Mouse (Mus musculus) Patski (cell line): ENCODE measurements around the gene Prss32. TPM values are rescaled to one million over a fixed set of nuclear protein-coding genes. Genes with fewer than 3 reads are reported as not detected.

ENCODE experiments used
- ATAC-seq: fragments of 100-300 bp; one replicate; pipeline ENCODE4 v1.8.0; 2021
- CTCF ChIA-PET: fragments of 350-600 bp; sonication (Branson Sonifier 250); formaldehyde crosslinking; loops from one replicate; lab custom pipeline; 2022; ENCODE audit warnings: inconsistent platforms; lab: Charles Lee
- POLR2A ChIA-PET: fragments of 350-600 bp; sonication (Branson Sonifier 250); formaldehyde crosslinking; loops from one replicate; lab custom pipeline; 2022; ENCODE audit warnings: antibody characterized with exemption, inconsistent platforms; lab: Charles Lee
- DNase-seq: peaks from one replicate; pipeline ENCODE4 v3.0.0-alpha.2; 2011; ENCODE audit warnings: low read depth, low spot score
- H3K27me3 ChIP-seq: fragments of 371-371 bp; one replicate; pipeline ENCODE4 v1.5.1; 2021
- CTCF ChIP-seq: fragments of 100-300 bp; IDR thresholded peaks from one replicate; pipeline ENCODE4 v1.5.1; 2021
- in situ Hi-C: fragments of 300-500 bp; cut with MboI; formaldehyde crosslinking; loops from 3 replicates; pipeline ENCODE4 v1.11.1; 2018; ENCODE audit warnings: low pct_unique_long_range_greater_than_20kb, mixed read lengths
- polyA plus RNA-seq: library from polyadenylated mRNA; unstranded; gene quantifications from one replicate; pipeline ENCODE4 v1.2.3, GENCODE M21; 2021

Gene Prss32
- polyA plus RNA-seq = 0.45 TPM

DNA sequence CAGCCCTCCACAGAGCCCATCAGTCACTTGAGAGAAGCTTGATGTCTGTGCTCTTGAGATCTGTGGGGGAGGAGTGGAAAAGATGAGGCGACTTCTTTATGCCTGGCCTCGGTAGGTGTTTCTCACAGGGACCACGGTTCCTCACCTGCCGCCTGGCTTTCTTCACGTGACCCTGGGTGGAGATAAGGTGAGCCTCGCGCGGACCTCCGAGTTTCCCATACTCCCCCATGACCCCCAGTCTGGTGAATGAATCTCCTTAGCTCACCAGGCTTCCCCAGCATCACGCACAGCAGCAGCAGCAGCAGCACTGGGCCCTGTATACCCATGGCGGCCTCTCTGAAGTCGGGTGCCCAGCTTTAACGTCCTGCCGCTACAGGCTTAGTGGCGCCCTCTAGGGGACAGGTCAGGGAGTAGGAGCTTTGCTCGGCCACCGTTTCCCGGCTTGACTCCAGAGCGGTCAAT is at the start of gene Prss32, which contains the start of gene Prss41:
TSS of gene Prss32 (plus strand) at position 44 of the 462 bp plus-strand sequence.
TSS of gene Prss41 (minus strand) at position 361 of the 462 bp plus-strand sequence.
- peak; percentile 67 for TF ChIP-seq CTCF
- ATAC-seq (no peak), DNase-seq (no peak)
- ChIA-PET CTCF (interaction anchor here (0.9 to 2.9 kb wide), 13 partner anchors 10 to 138 kb away, joined by 3 to 23 read pairs (median 4); partner anchors contain the start of gene Elob), POLR2A (no interaction called here)
- in situ Hi-C loops = no loop called here
- H3K27me3 ChIP-seq = no peaks in the 10 kb centered on the region

DNA sequence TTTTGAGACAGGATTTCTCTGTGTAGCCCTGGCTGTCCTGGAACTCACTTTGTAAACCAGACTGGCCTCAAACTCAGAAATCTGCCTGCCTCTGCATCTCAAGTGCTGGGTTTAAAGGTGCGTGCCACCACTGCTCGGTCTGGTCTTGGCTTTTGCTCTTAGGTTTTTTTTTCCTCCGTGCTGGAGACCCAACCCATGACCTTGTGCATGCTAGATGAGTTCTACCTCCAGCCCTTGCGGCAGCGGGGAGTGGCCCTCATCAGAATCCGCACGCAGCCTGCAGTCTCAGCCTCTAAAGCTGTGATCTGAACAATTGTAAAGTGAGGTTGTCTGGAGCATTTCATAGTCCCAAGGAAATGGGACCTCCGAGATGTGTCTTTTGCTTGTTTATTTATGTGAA is 48.3 kb upstream of the Prss32 start:
- H3K27me3 ChIP-seq = no peaks in the 10 kb centered on the region
- no peak for DNase-seq
- ChIA-PET POLR2A (no interaction called here), CTCF (no interaction called here)
- in situ Hi-C loops = no loop called here
- no peak for ATAC-seq
- no peak for TF ChIP-seq CTCF

DNA sequence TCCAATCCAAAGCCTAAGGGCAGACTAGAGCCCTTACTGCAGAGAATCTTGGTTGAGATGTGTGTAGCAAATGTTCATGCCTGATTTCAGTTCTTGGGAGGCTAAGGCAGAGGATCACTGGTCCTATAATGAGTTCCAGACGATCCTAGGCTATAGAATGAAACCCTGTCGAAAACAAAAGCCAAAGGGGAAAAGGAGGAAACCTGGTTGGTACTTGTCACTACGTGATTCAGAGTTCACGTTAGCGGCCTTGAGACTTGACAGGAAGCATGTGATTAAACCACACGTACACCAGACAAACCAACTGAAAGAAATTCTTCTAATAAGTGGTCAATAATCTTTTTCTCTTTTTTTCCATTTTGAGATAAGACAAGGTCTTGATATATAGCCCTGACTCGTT is 46.3 kb upstream of the Prss32 start:
- no peak for TF ChIP-seq CTCF
- CTCF ChIA-PET = no interaction called here
- in situ Hi-C loops = no loop called here
- POLR2A ChIA-PET = no interaction called here
- ATAC-seq = no peak
- no peaks in the 10 kb centered on the region for H3K27me3 ChIP-seq
- DNase-seq = no peak

DNA sequence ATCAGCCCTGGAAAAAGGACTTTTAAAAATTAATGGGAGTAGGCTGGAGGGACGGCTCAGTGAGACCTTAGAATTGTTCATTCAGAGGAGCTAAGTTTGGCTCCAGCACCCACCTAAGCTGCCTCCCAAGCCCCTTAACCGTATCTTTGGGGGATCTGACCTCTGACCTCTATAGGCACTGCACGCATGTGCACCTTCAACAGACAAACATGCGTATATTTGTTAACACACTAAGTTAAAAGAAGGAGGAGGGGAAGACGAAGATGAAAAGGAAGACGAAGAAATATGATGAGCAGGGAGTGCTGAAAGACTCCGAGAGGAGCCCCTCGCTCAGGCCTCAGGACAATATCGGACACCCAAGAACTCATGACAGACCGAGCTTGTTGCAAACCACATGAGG is 42.0 kb upstream of the Prss32 start:
- ChIA-PET POLR2A (no interaction called here), CTCF (interaction anchor here (0.7 to 1.6 kb wide), 4 partner anchors 12 to 34 kb away, joined by 3 to 5 read pairs (median 4); partner anchors contain the start of genes Elob, Prss33 and Srrm2)
- DNase-seq = no peak
- no peaks in the 10 kb centered on the region for H3K27me3 ChIP-seq
- no peak for TF ChIP-seq CTCF
- ATAC-seq = no peak
- in situ Hi-C loops = no loop called here

DNA sequence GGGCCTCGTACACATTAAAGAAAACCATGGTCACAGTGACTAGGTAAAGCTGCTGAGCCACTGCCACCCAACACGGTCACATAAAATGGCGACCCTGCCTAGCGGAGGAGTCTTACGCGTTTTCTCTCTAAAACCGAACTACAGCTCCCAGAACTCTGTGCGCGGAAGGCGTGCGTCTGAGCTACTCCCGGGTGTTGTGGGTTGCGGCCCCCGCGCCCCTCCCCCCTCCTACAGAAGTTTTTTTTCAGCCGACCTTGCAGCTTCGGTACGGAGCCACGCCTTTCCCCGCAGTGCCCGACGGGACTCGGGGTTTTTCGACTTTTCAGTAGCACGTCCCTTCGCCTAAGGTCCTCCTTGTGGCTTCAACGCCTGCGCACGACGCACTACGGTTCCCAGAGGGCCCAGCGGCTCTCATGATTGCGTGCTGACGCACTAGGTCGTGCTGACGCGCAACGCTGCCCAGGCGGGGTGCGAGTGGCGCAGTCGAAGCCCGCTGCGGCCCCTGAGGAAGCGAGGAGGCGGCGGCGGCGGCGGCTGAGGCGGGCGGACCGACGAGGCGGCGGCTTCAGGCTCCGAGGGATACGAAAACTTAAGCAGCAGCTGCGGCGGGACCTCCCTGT is 40.8 kb upstream of the Prss32 start:
- CTCF ChIA-PET = interaction anchor here (0.9 to 1.6 kb wide), 3 partner anchors 16 to 41 kb away, joined by 4 to 5 read pairs (median 5); partner anchors contain the start of genes Prss32 and Prss41
- in situ Hi-C loops = no loop called here
- no peak for TF ChIP-seq CTCF
- ATAC-seq = peak; percentile 96
- peak; percentile 94 for DNase-seq
- H3K27me3 ChIP-seq = no peaks in the 10 kb centered on the region
- POLR2A ChIA-PET = interaction anchor here (0.6 to 1.1 kb wide), 2 partner anchors 54 to 409 kb away, joined by 3 to 4 read pairs; no protein-coding TSS in a partner anchor

DNA sequence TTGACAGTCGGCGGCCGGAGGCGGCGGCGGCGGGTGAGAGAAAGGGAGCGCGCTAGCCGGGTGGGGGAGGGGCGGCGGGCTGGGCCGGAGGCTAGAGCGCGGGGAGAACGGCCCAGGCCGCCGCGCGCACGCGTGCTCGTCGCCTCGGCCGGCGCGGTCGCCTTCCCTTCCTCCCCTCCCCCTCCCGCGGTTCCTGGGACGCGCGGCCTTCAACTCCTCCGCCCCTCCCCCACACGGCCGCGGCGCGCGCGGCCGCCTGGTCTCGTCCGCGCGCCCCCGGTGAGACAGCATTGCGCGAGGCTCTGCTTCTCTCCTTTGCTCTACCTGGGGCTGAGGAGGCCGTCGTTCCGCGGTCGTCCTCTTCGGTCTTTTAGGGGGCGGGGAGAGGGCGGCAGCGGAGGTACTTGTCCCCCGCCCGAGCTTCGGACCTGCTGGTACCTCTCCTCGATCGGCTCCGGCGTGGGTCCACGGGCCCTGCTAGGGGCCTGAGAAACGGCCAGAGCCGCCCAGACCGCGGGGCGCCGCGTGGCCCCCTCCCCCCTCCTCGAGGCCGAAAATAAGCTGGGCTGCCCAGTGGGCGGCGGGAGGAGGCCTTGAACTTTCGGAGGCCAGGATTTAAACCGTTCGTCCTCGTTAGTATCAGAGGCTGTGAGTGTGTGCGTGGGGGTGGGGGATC is 40.2 kb upstream of the Prss32 start:
- ChIA-PET POLR2A (interaction anchor here (0.8 to 1.1 kb wide), 2 partner anchors 29 to 53 kb away, joined by 3 to 4 read pairs; no protein-coding TSS in a partner anchor), CTCF (interaction anchor here (0.9 to 1.1 kb wide), 2 partner anchors 30 to 41 kb away, joined by 4 to 5 read pairs; partner anchors contain the start of genes Prss32 and Prss41)
- no peak for TF ChIP-seq CTCF
- ATAC-seq (peak; percentile 32), DNase-seq (no peak)
- in situ Hi-C loops = no loop called here
- no peaks in the 10 kb centered on the region for H3K27me3 ChIP-seq

DNA sequence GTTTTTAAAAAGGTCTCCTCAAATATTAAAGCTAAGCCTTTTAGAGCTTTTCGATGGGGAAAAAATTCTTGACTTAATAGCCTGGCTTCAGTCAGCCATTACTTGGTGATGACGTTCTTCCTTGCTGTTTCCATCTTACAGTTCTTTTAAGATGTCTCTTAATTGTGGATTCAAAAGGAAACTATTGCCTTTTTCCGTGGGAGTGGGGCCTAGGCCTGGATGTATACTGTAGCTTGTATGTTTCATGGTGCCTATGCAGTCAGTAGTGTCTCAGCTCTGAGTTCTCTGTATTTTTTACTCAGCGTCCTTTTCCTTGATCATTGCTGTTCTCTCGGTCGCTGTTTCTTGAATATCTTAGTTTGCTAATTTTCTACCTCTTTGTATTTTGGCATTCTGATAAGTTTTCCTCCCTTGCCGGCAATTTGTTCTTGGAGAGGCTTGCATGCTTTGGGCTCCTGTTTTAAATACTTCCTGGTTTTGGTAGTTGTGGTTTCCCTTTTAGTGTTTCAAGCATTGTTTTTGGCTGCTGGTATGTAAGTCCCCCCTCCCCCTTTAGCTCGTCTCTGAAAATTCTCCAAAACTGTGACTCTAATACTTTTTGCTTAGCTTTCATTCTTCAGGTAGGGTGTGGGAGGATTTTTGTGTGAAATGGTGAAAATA is 39.1 kb upstream of the Prss32 start:
- in situ Hi-C loops = no loop called here
- H3K27me3 ChIP-seq = no peaks in the 10 kb centered on the region
- TF ChIP-seq CTCF = no peak
- DNase-seq (no peak), ATAC-seq (no peak)
- ChIA-PET CTCF (interaction anchor here (1.1 kb wide), 1 partner anchor 31 kb away, joined by 4 read pairs; no protein-coding TSS in a partner anchor), POLR2A (interaction anchor here (0.8 to 1.3 kb wide), 2 partner anchors 11 to 30 kb away, joined by 3 to 4 read pairs; no protein-coding TSS in a partner anchor)

DNA sequence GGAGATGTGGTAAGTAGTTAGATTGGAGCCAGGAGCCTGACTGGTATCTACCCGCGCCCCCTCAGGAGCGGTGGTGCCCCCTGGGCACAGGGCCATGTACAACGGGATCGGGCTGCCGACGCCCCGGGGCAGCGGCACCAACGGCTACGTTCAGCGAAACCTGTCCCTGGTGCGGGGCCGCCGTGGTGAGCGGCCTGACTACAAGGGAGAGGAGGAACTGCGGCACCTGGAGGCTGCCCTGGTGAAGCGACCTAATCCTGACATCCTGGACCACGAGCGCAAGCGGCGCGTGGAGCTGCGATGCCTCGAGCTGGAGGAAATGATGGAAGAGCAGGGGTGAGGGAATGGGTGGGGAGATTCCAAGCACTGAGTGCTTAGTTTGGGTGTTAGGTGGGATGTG is 36.8 kb upstream of the Prss32 start:
- DNase-seq (no peak), ATAC-seq (no peak)
- POLR2A ChIA-PET = no interaction called here

DNA sequence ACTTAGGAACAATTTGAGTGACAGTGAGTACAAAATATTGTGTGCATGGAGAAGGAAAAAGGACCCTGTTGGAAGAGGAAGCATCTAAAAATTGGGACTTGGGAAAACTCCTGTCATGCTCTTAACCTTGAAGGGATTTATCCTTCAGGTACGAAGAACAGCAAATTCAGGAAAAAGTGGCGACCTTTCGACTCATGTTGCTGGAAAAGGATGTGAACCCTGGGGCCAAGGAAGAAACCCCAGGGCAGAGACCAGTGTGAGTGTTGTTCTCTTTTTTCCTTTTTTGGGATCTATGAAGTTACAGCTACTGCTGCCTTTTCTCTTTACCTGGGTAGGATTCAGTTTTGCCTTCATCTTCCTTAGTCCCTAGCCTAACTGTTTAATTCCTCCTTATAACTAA is 35.7 kb upstream of the Prss32 start:
- no peak for ATAC-seq
- in situ Hi-C loops = no loop called here
- H3K27me3 ChIP-seq = no peaks in the 10 kb centered on the region
- no peak for TF ChIP-seq CTCF
- no peak for DNase-seq
- POLR2A ChIA-PET = no interaction called here
- CTCF ChIA-PET = interaction anchor here (1.1 to 1.7 kb wide), 3 partner anchors 13 to 59 kb away, joined by 3 to 5 read pairs (median 5); no protein-coding TSS in a partner anchor

More for the DNA sequence above, 36.8 kb upstream of the Prss32 start:
- H3K27me3 ChIP-seq = no peaks in the 10 kb centered on the region
- in situ Hi-C loops = no loop called here
- peak; percentile 86 for TF ChIP-seq CTCF
- CTCF ChIA-PET = interaction anchor here (0.6 to 1.7 kb wide), 6 partner anchors 14 to 58 kb away, joined by 3 to 6 read pairs (median 3); partner anchors contain the start of gene Srrm2

DNA sequence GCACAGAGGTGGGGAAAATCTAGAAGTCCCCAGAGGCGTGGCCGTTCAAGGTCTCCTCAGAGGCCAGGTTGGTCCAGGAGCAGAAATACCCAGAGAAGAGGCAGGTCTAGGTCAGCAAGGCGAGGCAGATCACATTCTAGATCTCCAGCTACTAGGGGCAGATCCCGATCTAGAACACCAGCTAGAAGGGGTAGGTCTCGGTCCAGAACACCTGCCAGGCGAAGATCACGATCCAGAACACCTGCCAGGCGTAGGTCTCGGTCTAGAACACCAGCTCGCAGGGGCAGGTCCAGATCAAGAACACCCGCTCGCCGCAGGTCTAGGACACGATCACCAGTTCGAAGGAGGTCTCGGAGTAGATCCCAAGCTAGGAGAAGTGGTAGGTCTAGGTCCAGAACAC is 28.0 kb upstream of the Prss32 start:
- in situ Hi-C loops = no loop called here
- ATAC-seq = no peak
- CTCF ChIA-PET = no interaction called here

More for the DNA sequence above, 28.0 kb upstream of the Prss32 start:
- DNase-seq = no peak
- POLR2A ChIA-PET = interaction anchor here (1.5 kb wide), 1 partner anchor 11 kb away, joined by 3 read pairs; no protein-coding TSS in a partner anchor
- no peak for TF ChIP-seq CTCF
- no peaks in the 10 kb centered on the region for H3K27me3 ChIP-seq
